Mouse (Mus musculus): ENCODE data around the gene Ros1.

The Ros1 gene

GRCm38 (mm10) chr10:52023213-52024052 lies 171.6 kb downstream of the Ros1 start:
- in situ Hi-C loops (cut with MboI, MseI), result no loop called here

- in situ Hi-C loops (cut with MboI, MseI), result no loop called here
Observed at GRCm38 (mm10) chr10:52022413-52023212, 172.4 kb downstream of the Ros1 start, which contains the start of gene Vgll2. TSS of gene Vgll2 (plus strand) at chr10:52022502.

- in situ Hi-C loops (cut with MboI, MseI), result no loop called here
Observed at GRCm38 (mm10) chr10:52021736-52022394, 173.2 kb downstream of the Ros1 start.

DNA sequence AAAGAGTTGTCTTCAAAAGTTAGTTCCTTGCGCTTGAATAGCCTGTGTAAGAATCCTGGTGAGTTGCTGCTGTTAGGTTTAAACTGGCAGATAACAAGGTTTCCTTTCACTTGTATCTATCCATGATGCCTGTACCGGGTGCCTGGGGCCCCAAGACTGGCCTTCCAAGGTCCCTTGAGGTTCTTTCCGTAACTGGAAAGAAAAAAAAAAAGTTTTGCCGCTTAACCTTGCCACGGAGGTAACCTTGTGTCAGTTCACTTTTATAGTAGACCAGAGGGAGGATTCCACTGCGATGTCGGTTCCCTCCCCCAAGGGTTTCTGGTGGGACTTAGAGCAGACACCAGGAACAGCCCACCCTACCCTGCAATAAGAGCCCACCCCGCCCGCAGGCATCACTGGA lies 173.8 kb downstream of the Ros1 start:
- in situ Hi-C loops (cut with MboI, MseI), result no loop called here

GRCm38 (mm10) chr10:52018471-52018870 lies 176.6 kb downstream of the Ros1 start:
- in situ Hi-C loops (cut with MboI, MseI), result no loop called here
